Mouse (Mus musculus) hindbrain, postnatal 0 days (tissue): ENCODE measurements at regions not wholly inside any gene's neighbourhood (a gene's known extent, or its start where the extent isn't known, plus 50 kb on each side); places are given as distances from the start of the nearest gene placed in this dataset.

Source experiments
- ATAC-seq: fragments of 200-750 bp; cut with Nextera tagmentation; 2 replicates; pipeline ENCODE4 v1.8.0; 2017; ENCODE audit warnings: mild to moderate bottlenecking, moderate TSS enrichment, moderate library complexity
- DNase-seq: peaks from one replicate; pipeline ENCODE4 v3.0.0-alpha.2; 2015; ENCODE audit warnings: low spot score
- H3K27ac ChIP-seq: fragments of 300-500 bp; sonication (generic); 2 replicates; pipeline ENCODE4 v1.5.1; 2014; ENCODE audit warnings: mild to moderate bottlenecking
- H3K27me3 ChIP-seq: fragments of 300-500 bp; sonication (generic); 2 replicates; pipeline ENCODE4 v1.6.1; 2014; ENCODE audit warnings: low read length, mixed read lengths; ENCODE audit not compliant: insufficient read depth
- H3K36me3 ChIP-seq: fragments of 300-500 bp; sonication (generic); 2 replicates; pipeline ENCODE4 v1.6.1; 2014; ENCODE audit warnings: low read length, mixed read lengths; ENCODE audit not compliant: insufficient read depth
- H3K4me1 ChIP-seq: fragments of 300-500 bp; sonication (generic); 2 replicates; pipeline ENCODE4 v1.6.1; 2014; ENCODE audit warnings: antibody characterized with exemption, low read length, mixed read lengths; ENCODE audit not compliant: insufficient read depth
- H3K4me2 ChIP-seq: fragments of 300-500 bp; sonication (generic); 2 replicates; pipeline ENCODE4 v1.6.1; 2014; ENCODE audit warnings: low read depth, mild to moderate bottlenecking, low read length, moderate library complexity, mixed read lengths
- H3K4me3 ChIP-seq: fragments of 300-500 bp; sonication (generic); 2 replicates; pipeline ENCODE4 v1.5.1; 2014; ENCODE audit warnings: low read length
- H3K9ac ChIP-seq: fragments of 300-500 bp; sonication (generic); replicated peaks from 2 replicates; pipeline ENCODE4 v1.6.1; 2014; ENCODE audit warnings: mild to moderate bottlenecking, low read length, moderate library complexity, mixed read lengths
- H3K9me3 ChIP-seq: fragments of 300-500 bp; sonication (generic); 2 replicates; pipeline ENCODE4 v1.6.1; 2016; ENCODE audit warnings: low read length, mixed read lengths
- CTCF ChIP-seq: IDR thresholded peaks from 2 replicates; pipeline ENCODE4 v1.5.1; 2016; ENCODE audit warnings: antibody characterized with exemption, control low read depth, low read depth
- WGBS: fragments of 180-500 bp; shearing (Covaris S2); extraction: QIAGEN DNeasy Blood & Tissue Kit; methylation state at CpG from one replicate; pipeline ENCODE4 v1.1.7; 2014; 5-methylcytosine and 5-hydroxymethylcytosine counted together

- 45% methylated on average over 4 of the region's 4 CpGs for WGBS
- no peaks in the 10 kb centered on the region for H3K4me1 ChIP-seq
- H3K36me3 ChIP-seq: no peaks in the 10 kb centered on the region
- no peak for TF ChIP-seq CTCF
- ATAC-seq: no peak
- H3K4me2 ChIP-seq: no peak overlapping the region
- DNase-seq: no peak
- no peak overlapping the region for H3K9ac ChIP-seq
- H3K4me3 ChIP-seq: no peak overlapping the region
- H3K9me3 ChIP-seq: no peaks in the 10 kb centered on the region
- no peaks in the 10 kb centered on the region for H3K27me3 ChIP-seq
- H3K27ac ChIP-seq: no peak overlapping the region
Measured at GRCm38 (mm10) chr4:80442711-80443110, 391.2 kb upstream of the Tyrp1 start.

- no peak for TF ChIP-seq CTCF
- Histone ChIP-seq H3K9me3 (no peaks in the 10 kb centered on the region), H3K4me3 (no peak overlapping the region), H3K36me3 (no peaks in the 10 kb centered on the region), H3K27me3 (no peaks in the 10 kb centered on the region), H3K4me1 (no peaks in the 10 kb centered on the region), H3K27ac (no peak overlapping the region), H3K9ac (no peak overlapping the region), H3K4me2 (no peak overlapping the region)
- 88% methylated on average over 1 of the region's 1 CpGs for WGBS
- DNase-seq (no peak), ATAC-seq (no peak)
Measured at GRCm38 (mm10) chr4:80463615-80464014, 370.3 kb upstream of the Tyrp1 start.

GRCm38 (mm10) chr4:80475736-80476478, 358.0 kb upstream of the Tyrp1 start:
- ATAC-seq: no peak
- TF ChIP-seq CTCF: peak; percentile 42
- peak; percentile 30 for DNase-seq
- H3K36me3 ChIP-seq: no peaks in the 10 kb centered on the region
- no peaks in the 10 kb centered on the region for H3K4me1 ChIP-seq
- no peaks in the 10 kb centered on the region for H3K9me3 ChIP-seq
- H3K9ac ChIP-seq: no peak overlapping the region
- no peak overlapping the region for H3K4me2 ChIP-seq
- 82% methylated on average over 4 of the region's 4 CpGs for whole genome bisulfite sequencing
- no peaks in the 10 kb centered on the region for H3K27me3 ChIP-seq
- H3K27ac ChIP-seq: no peak overlapping the region
- H3K4me3 ChIP-seq: no peak overlapping the region

- Histone ChIP-seq H3K36me3 (no peaks in the 10 kb centered on the region), H3K4me2 (no peak overlapping the region), H3K9ac (no peak overlapping the region), H3K27ac (no peak overlapping the region), H3K27me3 (no peaks in the 10 kb centered on the region), H3K4me1 (no peaks in the 10 kb centered on the region), H3K9me3 (no peaks in the 10 kb centered on the region), H3K4me3 (no peak overlapping the region)
- 56% methylated on average over 2 of the region's 2 CpGs for WGBS
- ATAC-seq: no peak
- no peak for DNase-seq
- TF ChIP-seq CTCF: no peak
Measured at GRCm38 (mm10) chr4:80515087-80515486, 318.8 kb upstream of the Tyrp1 start.

GRCm38 (mm10) chr4:80517476-80518285, 316.2 kb upstream of the Tyrp1 start:
- no peak overlapping the region for H3K27ac ChIP-seq
- H3K36me3 ChIP-seq: no peaks in the 10 kb centered on the region
- ATAC-seq: peak; percentile 80
- TF ChIP-seq CTCF: peak; percentile 72
- peak overlapping the region; percentile 30; the same call in 1 of the 2 replicates for H3K4me2 ChIP-seq
- WGBS: 24% methylated on average over 12 of the region's 12 CpGs
- no peaks in the 10 kb centered on the region for H3K9me3 ChIP-seq
- peak; percentile 82 for DNase-seq
- H3K9ac ChIP-seq: no peak overlapping the region
- H3K4me1 ChIP-seq: no peaks in the 10 kb centered on the region
- no peak overlapping the region for H3K4me3 ChIP-seq
- H3K27me3 ChIP-seq: no peaks in the 10 kb centered on the region

- no peaks in the 10 kb centered on the region for H3K27me3 ChIP-seq
- H3K4me3 ChIP-seq: no peak overlapping the region
- no peaks in the 10 kb centered on the region for H3K4me1 ChIP-seq
- TF ChIP-seq CTCF: no peak
- no peak overlapping the region for H3K27ac ChIP-seq
- H3K4me2 ChIP-seq: no peak overlapping the region
- no peak overlapping the region for H3K9ac ChIP-seq
- H3K36me3 ChIP-seq: no peaks in the 10 kb centered on the region
- ATAC-seq (no peak), DNase-seq (no peak)
- no peaks in the 10 kb centered on the region for H3K9me3 ChIP-seq
Measured at GRCm38 (mm10) chr4:80518589-80518988, 315.3 kb upstream of the Tyrp1 start.

- 75% methylated on average over 4 of the region's 4 CpGs for WGBS
- Histone ChIP-seq H3K27ac (no peak overlapping the region), H3K9me3 (no peaks in the 10 kb centered on the region), H3K36me3 (no peaks in the 10 kb centered on the region), H3K4me3 (no peak overlapping the region), H3K4me1 (no peaks in the 10 kb centered on the region), H3K27me3 (no peaks in the 10 kb centered on the region), H3K9ac (no peak overlapping the region), H3K4me2 (no peak overlapping the region)
- ATAC-seq (no peak), DNase-seq (no peak)
- TF ChIP-seq CTCF: no peak
Measured at GRCm38 (mm10) chr4:80539854-80540253, 294.1 kb upstream of the Tyrp1 start.
